Mouse (Mus musculus): ENCODE data around the gene Soat1.

- TF ChIP-seq CTCF (IDR thresholded peaks at IDR 0.05; ENCODE audit: low read depth) (peak; percentile 43), EP300 (IDR thresholded peaks at IDR 0.05; ENCODE audit: low read depth) (no peak)
Measured at GRCm38 (mm10) chr1:156420671-156421297, 53.3 kb downstream of the Soat1 start, which contains the start of gene Axdnd1.

All from liver, embryonic 14.5 days (tissue).